Mouse (Mus musculus): Measurements from ENCODE around the gene Gtse1. TPM values are rescaled to one million over a fixed set of nuclear protein-coding genes. Genes with fewer than 3 reads are reported as not detected.

Gtse1 gene
- polyA plus RNA-seq, 1 experiment from 2014 or later, result 44.6 TPM

- H3K4me2 ChIP-seq, result no peak overlapping the region
- no peak overlapping the region for H3K27ac ChIP-seq
- H3K4me1 ChIP-seq, result no peaks in the 10 kb centered on the region
- WGBS, result 90% methylated on average over 7 of the region's 7 CpGs
- no peaks in the 10 kb centered on the region for H3K9me3 ChIP-seq
- no peak overlapping the region for H3K9ac ChIP-seq
- ATAC-seq (ENCODE audit: low FRiP score), result no peak
- H3K4me3 ChIP-seq (replicated peaks), result no peak overlapping the region
- no peaks in the 10 kb centered on the region for H3K27me3 ChIP-seq
- H3K36me3 ChIP-seq (replicated peaks), result peaks cover 17% of the 10 kb centered on the region
These were observed 49.3 kb downstream of the Gtse1 start for GRCm38 (mm10) chr15:85908660-85909491.

GRCm38 (mm10) chr15:85909492-85909829 lies 49.9 kb downstream of the Gtse1 start:
- no peaks in the 10 kb centered on the region for H3K4me1 ChIP-seq
- no peaks in the 10 kb centered on the region for H3K9me3 ChIP-seq
- no peak for ATAC-seq (ENCODE audit: low FRiP score)
- no peak overlapping the region for H3K27ac ChIP-seq
- WGBS, result 94% methylated on average over 3 of the region's 3 CpGs
- no peak overlapping the region for H3K4me3 ChIP-seq (replicated peaks)
- no peaks in the 10 kb centered on the region for H3K27me3 ChIP-seq
- H3K36me3 ChIP-seq (replicated peaks), result peaks cover 19% of the 10 kb centered on the region; the same call in 1 of the 2 replicates
- no peak overlapping the region for H3K4me2 ChIP-seq
- H3K9ac ChIP-seq, result no peak overlapping the region

- Histone ChIP-seq H3K36me3 (replicated peaks) (peaks cover 18% of the 10 kb centered on the region; the same call in 1 of the 2 replicates), H3K4me3 (replicated peaks) (no peak overlapping the region), H3K4me1 (no peaks in the 10 kb centered on the region), H3K9ac (no peak overlapping the region), H3K4me2 (no peak overlapping the region), H3K27me3 (no peaks in the 10 kb centered on the region), H3K27ac (no peak overlapping the region), H3K9me3 (no peaks in the 10 kb centered on the region)
- 76% methylated on average over 10 of the region's 10 CpGs for WGBS
- no peak for ATAC-seq (ENCODE audit: low FRiP score)
These were observed 50.4 kb downstream of the Gtse1 start for GRCm38 (mm10) chr15:85909931-85910330.

- Histone ChIP-seq H3K27me3 (no peaks in the 10 kb centered on the region), H3K27ac (no peak overlapping the region), H3K4me3 (replicated peaks) (no peak overlapping the region), H3K4me2 (no peak overlapping the region), H3K36me3 (replicated peaks) (peaks cover 26% of the 10 kb centered on the region), H3K9me3 (0 out of 2 replicates have a peak, but pooled peaks cover 5% of the 10 kb centered on the region), H3K4me1 (no peaks in the 10 kb centered on the region), H3K9ac (no peak overlapping the region)
- 19% methylated on average over 2 of the region's 2 CpGs for WGBS
- no peak for ATAC-seq (ENCODE audit: low FRiP score)
These were observed 54.1 kb downstream of the Gtse1 start for GRCm38 (mm10) chr15:85913605-85914004.

GRCm38 (mm10) chr15:85919191-85919891 lies 59.8 kb downstream of the Gtse1 start:
- no peak overlapping the region for H3K4me3 ChIP-seq (replicated peaks)
- H3K4me1 ChIP-seq, result no peaks in the 10 kb centered on the region; the same call in 1 of the 2 replicates
- no peak overlapping the region for H3K27ac ChIP-seq
- ATAC-seq (ENCODE audit: low FRiP score), result no peak
- H3K27me3 ChIP-seq, result no peaks in the 10 kb centered on the region
- WGBS, result 53% methylated on average over 8 of the region's 8 CpGs
- peaks cover 51% of the 10 kb centered on the region for H3K36me3 ChIP-seq (replicated peaks)
- no peak overlapping the region for H3K9ac ChIP-seq
- no peak overlapping the region for H3K4me2 ChIP-seq
- 0 out of 2 replicates have a peak, but pooled peaks cover 5% of the 10 kb centered on the region for H3K9me3 ChIP-seq

GRCm38 (mm10) chr15:85919892-85920248 lies 60.3 kb downstream of the Gtse1 start:
- Histone ChIP-seq H3K36me3 (replicated peaks) (peaks cover 56% of the 10 kb centered on the region), H3K27ac (no peak overlapping the region), H3K4me2 (no peak overlapping the region), H3K4me1 (no peaks in the 10 kb centered on the region; the same call in 1 of the 2 replicates), H3K9me3 (0 out of 2 replicates have a peak, but pooled peaks cover 5% of the 10 kb centered on the region), H3K4me3 (replicated peaks) (no peak overlapping the region), H3K27me3 (no peaks in the 10 kb centered on the region), H3K9ac (no peak overlapping the region)
- no peak for ATAC-seq (ENCODE audit: low FRiP score)
- 55% methylated on average over 8 of the region's 8 CpGs for WGBS

- H3K9ac ChIP-seq, result no peak overlapping the region
- H3K4me1 ChIP-seq, result no peaks in the 10 kb centered on the region; the same call in 1 of the 2 replicates
- H3K4me2 ChIP-seq, result no peak overlapping the region
- no peaks in the 10 kb centered on the region for H3K9me3 ChIP-seq
- no peak for ATAC-seq (ENCODE audit: low FRiP score)
- no peak overlapping the region for H3K4me3 ChIP-seq (replicated peaks)
- 96% methylated on average over 11 of the region's 11 CpGs for WGBS
- H3K36me3 ChIP-seq (replicated peaks), result peaks cover 52% of the 10 kb centered on the region
- no peak overlapping the region for H3K27ac ChIP-seq
- no peaks in the 10 kb centered on the region for H3K27me3 ChIP-seq
These were observed 62.3 kb downstream of the Gtse1 start for GRCm38 (mm10) chr15:85921855-85922254.

Other genes with a start within 250 kb of the Gtse1 start
- gene Ppara, start 124.8 kb upstream of the Gtse1 start, polyA plus RNA-seq (2016; fragmentation: Nextera tagmentation; extraction: Ambion mirVana), result 0.53 and 0.74 TPM in 2 replicates
- gene Cdpf1, start 48.0 kb upstream of the Gtse1 start, polyA plus RNA-seq (2016; fragmentation: Nextera tagmentation; extraction: Ambion mirVana), result 17.9 and 18.5 TPM in 2 replicates
- gene Pkdrej, start 38.0 kb upstream of the Gtse1 start, polyA plus RNA-seq (2016; fragmentation: Nextera tagmentation; extraction: Ambion mirVana), result 0.10 TPM in 1 of 2 replicates, not detected in the other
- 2.7 and 3.0 TPM in 2 replicates for gene Ttc38, start 27.4 kb upstream of the Gtse1 start, polyA plus RNA-seq (2016; fragmentation: Nextera tagmentation; extraction: Ambion mirVana)
- 43.2 and 48.0 TPM in 2 replicates for gene Trmu, start 19.6 kb downstream of the Gtse1 start, polyA plus RNA-seq (2016; fragmentation: Nextera tagmentation; extraction: Ambion mirVana)
- 7.3 and 7.9 TPM in 2 replicates for gene Celsr1, start 174.0 kb downstream of the Gtse1 start, polyA plus RNA-seq (2016; fragmentation: Nextera tagmentation; extraction: Ambion mirVana)
- gene Gramd4, start 197.9 kb downstream of the Gtse1 start, polyA plus RNA-seq (2016; fragmentation: Nextera tagmentation; extraction: Ambion mirVana), result 33.4 and 36.6 TPM in 2 replicates